Mouse (Mus musculus) 3134 (cell line): ENCODE measurements at regions not wholly inside any gene's neighbourhood (a gene's known extent, or its start where the extent isn't known, plus 50 kb on each side); places are given as distances from the start of the nearest gene placed in this dataset.
A peak's percentile ranks its signal among the peaks of the same experiment; 100 is the strongest.

Experiments used
- DNase-seq: peaks from one replicate; pipeline ENCODE4 v3.0.0-alpha.2; 2011; ENCODE audit warnings: low spot score; ENCODE audit not compliant: insufficient read length; ENCODE audit errors: extremely low read depth

- DNase-seq: peak; percentile 7
Measured at GRCm38 (mm10) chr9:100194604-100195444, 291.8 kb downstream of the Il20rb start.

- no peak for DNase-seq
Measured at GRCm38 (mm10) chr9:100194158-100194557, 292.4 kb downstream of the Il20rb start.

- DNase-seq: no peak
Measured at GRCm38 (mm10) chr9:100184081-100184480, 302.5 kb downstream of the Il20rb start.

GRCm38 (mm10) chr9:100176291-100176690 is 300.3 kb upstream of the Sox14 start:
- no peak for DNase-seq

DNA sequence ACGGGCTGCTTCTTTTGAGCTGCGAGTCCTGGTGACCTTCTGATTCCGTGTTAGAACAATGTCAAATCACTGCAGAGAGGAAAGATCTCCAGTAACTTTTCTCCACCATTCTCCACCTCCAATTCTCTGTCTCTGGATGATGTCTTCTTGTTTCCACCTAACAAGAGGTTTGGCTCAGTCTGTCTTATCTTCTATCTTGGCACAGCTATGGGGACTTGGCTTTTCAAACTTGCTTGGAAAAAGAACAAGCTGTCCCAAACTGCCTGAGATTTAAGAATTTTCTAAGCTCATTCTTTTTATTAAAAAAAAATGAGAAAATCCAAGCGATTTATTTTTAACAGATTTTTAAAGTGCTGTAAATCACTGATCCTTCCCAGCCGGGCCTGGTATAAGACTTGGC is 290.3 kb upstream of the Sox14 start:
- DNase-seq: no peak

DNA sequence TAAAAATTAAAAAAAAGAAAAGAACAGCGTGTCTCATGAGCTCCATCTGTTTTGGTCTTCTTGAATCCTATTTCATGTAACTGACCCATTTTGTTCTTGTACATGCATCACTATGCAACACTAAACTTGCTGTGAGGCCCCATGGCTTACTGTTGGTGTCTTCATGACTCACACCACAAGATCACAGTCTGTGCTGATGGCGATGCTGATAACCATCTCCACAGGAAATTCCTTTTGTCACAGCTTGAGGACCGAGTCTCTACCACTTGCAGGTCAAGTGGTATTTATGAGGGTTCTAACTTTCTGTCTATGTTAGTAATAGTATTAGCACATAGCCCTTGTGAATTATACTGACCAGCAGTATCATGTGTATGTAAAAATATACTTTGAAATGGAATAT is 286.0 kb upstream of the Sox14 start:
- DNase-seq: no peak
